Mouse (Mus musculus): ENCODE data around the gene Pisd. TPM values are rescaled to one million over a fixed set of nuclear protein-coding genes. Genes with fewer than 3 reads are reported as not detected.
"Not testable (repeated sequence)": the region's sequence is repeated elsewhere in the genome, so short reads cannot be mapped to it uniquely, and the experiment has no call there.

Gene Pisd
- polyA plus RNA-seq, 1 experiment from 2014 or later = 54.1 TPM

DNA sequence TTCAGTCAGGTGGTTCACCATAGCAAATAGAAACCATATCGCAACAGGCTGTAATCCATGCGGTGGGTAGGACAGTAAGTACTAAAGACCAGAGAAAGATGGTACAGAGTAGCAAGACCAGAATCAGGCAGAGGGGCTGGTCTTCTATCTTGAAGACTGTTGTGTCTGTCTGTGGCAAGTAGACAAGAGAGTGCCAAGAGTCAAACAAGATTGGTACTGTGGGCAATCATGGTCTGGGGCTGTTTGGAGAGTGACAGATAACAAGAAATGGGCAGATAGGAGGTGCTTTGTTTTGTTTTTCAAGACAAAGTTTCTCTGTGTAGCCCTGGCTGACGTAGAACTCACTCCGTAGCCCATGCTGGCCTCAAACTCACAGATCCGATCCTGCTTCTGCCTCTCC is 3.9 kb downstream of the Pisd start:
- 96% methylated on average over 5 of the region's 5 CpGs for WGBS
- Histone ChIP-seq H3K4me2 (ENCODE audit: low read depth, low read length) (no peak overlapping the region), H3K4me3 (ENCODE audit: low read length) (no peak overlapping the region), H3K27ac (ENCODE audit: low read length) (no peak overlapping the region), H3K4me1 (ENCODE audit: control insufficient read depth, insufficient read depth, low read length) (peaks cover 8% of the 10 kb centered on the region), H3K9me3 (replicated peaks; ENCODE audit: control insufficient read depth, low read length) (no peaks in the 10 kb centered on the region), H3K36me3 (ENCODE audit: control insufficient read depth, insufficient read depth) (no peaks in the 10 kb centered on the region), H3K9ac (ENCODE audit: low read length) (no peak overlapping the region), H3K27me3 (ENCODE audit: control insufficient read depth, insufficient read depth, low read length) (no peaks in the 10 kb centered on the region)
- ATAC-seq (replicated peaks; ENCODE audit: extremely low read depth, insufficient read depth, low FRiP score) = no peak

DNA sequence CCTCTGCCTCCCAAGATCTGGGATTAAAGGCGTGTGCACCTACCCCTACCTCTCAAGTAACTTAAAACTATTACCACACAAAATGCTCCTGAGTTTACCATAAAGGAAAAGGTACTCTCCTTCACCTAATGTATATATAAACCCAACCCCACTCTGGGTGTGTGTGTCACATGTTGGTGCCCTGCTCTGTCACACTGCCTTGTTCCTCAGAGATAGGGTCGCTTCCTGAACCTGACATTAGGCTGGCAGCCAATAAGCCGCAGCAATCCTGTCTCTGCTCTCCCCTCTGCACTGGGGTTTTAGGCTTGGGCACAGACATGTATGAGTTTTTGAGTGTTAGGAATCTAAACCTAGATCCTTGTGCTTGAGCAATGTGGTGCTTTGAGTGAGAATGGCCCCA is 7.3 kb downstream of the Pisd start:
- H3K4me2 ChIP-seq (ENCODE audit: low read depth, low read length) = no peak overlapping the region
- 76% methylated on average over 3 of the region's 3 CpGs for WGBS
- peaks cover 8% of the 10 kb centered on the region for H3K36me3 ChIP-seq (ENCODE audit: control insufficient read depth, insufficient read depth)
- no peaks in the 10 kb centered on the region for H3K27me3 ChIP-seq (ENCODE audit: control insufficient read depth, insufficient read depth, low read length)
- no peak for ATAC-seq (replicated peaks; ENCODE audit: extremely low read depth, insufficient read depth, low FRiP score)
- H3K27ac ChIP-seq (ENCODE audit: low read length) = no peak overlapping the region
- no peak overlapping the region for H3K9ac ChIP-seq (ENCODE audit: low read length)
- no peaks in the 10 kb centered on the region for H3K9me3 ChIP-seq (replicated peaks; ENCODE audit: control insufficient read depth, low read length)
- H3K4me1 ChIP-seq (ENCODE audit: control insufficient read depth, insufficient read depth, low read length) = no peaks in the 10 kb centered on the region
- no peak overlapping the region for H3K4me3 ChIP-seq (ENCODE audit: low read length)

DNA sequence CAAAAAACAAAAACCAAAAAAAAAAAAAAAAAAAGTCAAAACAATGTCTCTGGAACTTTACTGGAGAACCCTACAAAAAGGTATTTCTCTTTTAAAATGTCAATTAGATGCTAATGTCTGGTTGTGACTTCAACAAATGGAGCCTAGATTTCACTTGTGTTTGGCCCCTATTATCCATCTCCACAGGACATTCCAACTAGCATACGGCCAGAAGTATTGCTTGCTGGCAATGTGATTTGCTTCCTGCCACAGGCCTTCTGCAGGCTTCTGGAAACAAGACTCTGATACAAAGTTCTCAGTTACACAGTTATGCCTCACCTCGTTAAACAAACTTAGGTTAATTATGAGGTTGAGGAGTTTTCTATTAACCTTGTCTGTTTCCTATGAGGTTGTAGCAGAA is 13.1 kb downstream of the Pisd start:
- Histone ChIP-seq H3K9ac (ENCODE audit: low read length) (no peak overlapping the region), H3K9me3 (replicated peaks; ENCODE audit: control insufficient read depth, low read length) (no peaks in the 10 kb centered on the region), H3K4me3 (ENCODE audit: low read length) (no peak overlapping the region), H3K4me1 (ENCODE audit: control insufficient read depth, insufficient read depth, low read length) (no peaks in the 10 kb centered on the region), H3K36me3 (ENCODE audit: control insufficient read depth, insufficient read depth) (peaks cover 16% of the 10 kb centered on the region), H3K4me2 (ENCODE audit: low read depth, low read length) (no peak overlapping the region), H3K27ac (ENCODE audit: low read length) (no peak overlapping the region), H3K27me3 (ENCODE audit: control insufficient read depth, insufficient read depth, low read length) (no peaks in the 10 kb centered on the region)
- 92% methylated on average over 2 of the region's 2 CpGs for WGBS
- no peak for ATAC-seq (replicated peaks; ENCODE audit: extremely low read depth, insufficient read depth, low FRiP score)

DNA sequence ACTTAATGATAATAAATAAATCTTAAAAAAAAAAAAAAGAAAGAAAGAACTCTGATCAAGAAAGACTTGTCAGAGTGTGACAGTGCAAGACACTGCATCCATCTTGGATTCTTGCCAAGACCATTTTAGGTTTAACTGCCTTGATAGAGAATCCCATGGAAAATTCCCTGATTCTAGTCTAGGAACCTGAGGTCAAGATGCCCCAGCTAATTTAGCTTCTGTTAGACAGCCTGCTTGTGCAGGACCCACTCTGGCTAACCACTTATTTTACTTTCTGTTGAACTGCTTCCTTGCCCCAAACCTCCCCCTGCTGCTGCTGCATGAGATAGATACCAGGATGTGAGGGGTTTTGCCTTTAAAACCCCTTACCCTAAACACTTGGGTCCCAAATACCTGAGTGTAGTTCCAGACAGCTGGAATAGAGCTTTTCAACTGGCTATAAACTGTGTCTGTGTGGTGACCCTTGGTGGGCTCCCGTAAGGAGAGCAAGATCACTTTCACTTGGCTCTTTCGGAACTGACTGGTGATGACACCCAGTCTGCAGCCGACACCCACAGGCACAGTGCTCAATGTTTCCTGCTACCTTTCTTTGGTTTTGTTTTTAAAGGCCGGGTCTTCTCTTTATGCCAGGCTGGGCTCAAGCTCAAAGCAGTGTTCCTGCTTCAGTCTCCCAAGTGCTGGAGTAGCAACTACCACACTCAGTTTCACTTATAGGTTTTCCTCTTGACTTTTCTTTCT is 17.6 kb downstream of the Pisd start:
- Histone ChIP-seq H3K36me3 (ENCODE audit: control insufficient read depth, insufficient read depth) (peaks cover 9% of the 10 kb centered on the region; the same call in 1 of the 2 replicates), H3K4me1 (ENCODE audit: control insufficient read depth, insufficient read depth, low read length) (no peaks in the 10 kb centered on the region), H3K27me3 (ENCODE audit: control insufficient read depth, insufficient read depth, low read length) (no peaks in the 10 kb centered on the region), H3K9ac (ENCODE audit: low read length) (no peak overlapping the region), H3K4me3 (ENCODE audit: low read length) (no peak overlapping the region), H3K4me2 (ENCODE audit: low read depth, low read length) (no peak overlapping the region), H3K9me3 (replicated peaks; ENCODE audit: control insufficient read depth, low read length) (no peaks in the 10 kb centered on the region), H3K27ac (ENCODE audit: low read length) (no peak overlapping the region)
- ATAC-seq (replicated peaks; ENCODE audit: extremely low read depth, insufficient read depth, low FRiP score) = no peak
- WGBS = 96% methylated on average over 4 of the region's 4 CpGs

DNA sequence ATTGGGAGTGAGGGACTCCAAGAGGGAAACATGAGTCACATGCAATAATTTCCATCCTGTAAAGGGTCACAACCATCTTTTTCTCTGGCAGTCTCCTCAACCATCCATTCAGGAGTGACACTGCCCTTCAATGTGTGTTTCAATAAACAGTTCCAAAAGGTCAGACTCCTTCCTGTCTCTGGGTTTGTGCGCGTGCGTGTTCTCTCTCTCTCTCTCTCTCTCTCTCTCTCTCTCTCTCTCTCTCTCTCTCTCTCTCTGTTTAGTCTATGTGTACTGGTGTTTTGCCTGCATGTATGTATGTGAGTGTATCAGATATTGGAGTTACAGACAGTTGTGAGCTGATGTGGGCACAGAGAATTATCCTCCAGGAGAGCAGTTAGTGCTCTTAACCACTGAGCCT is 18.4 kb downstream of the Pisd start:
- no peak for ATAC-seq (replicated peaks; ENCODE audit: extremely low read depth, insufficient read depth, low FRiP score)
- 73% methylated on average over 3 of the region's 3 CpGs for WGBS

DNA sequence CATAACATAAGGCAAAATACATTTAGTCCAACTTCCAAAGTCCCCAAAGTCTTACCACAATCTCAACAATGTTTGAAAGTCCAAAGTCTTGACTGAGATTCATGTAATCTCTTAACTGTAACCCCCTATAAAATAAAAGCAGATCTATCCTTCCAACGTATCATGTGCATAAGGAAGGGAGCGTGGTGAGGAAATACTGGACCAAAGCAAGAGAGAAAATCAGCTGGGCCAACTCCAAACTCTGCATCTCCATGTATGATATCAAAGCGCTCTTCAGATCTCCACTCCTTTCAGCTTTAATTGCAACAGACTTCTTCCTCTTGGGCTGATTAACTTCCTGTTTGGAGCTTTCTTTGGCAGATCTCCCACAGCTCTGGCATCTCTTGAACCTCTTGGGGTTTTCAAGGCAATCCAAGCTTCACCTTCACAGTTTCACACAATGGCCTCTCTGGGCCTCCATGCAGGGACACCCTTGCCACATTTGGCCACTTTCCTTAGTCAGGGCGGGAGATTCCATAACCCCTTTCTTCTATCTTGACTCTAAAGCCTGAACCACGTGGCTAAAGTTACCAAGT is 23.8 kb downstream of the Pisd start:
- H3K4me1 ChIP-seq (ENCODE audit: control insufficient read depth, insufficient read depth, low read length) = peaks cover 11% of the 10 kb centered on the region
- 70% methylated on average over 5 of the region's 5 CpGs for WGBS
- no peak overlapping the region for H3K4me2 ChIP-seq (ENCODE audit: low read depth, low read length)
- 0 out of 2 replicates have a peak, but pooled peaks cover 5% of the 10 kb centered on the region for H3K36me3 ChIP-seq (ENCODE audit: control insufficient read depth, insufficient read depth)
- H3K27me3 ChIP-seq (ENCODE audit: control insufficient read depth, insufficient read depth, low read length) = no peaks in the 10 kb centered on the region
- no peaks in the 10 kb centered on the region for H3K9me3 ChIP-seq (replicated peaks; ENCODE audit: control insufficient read depth, low read length)
- ATAC-seq (replicated peaks; ENCODE audit: extremely low read depth, insufficient read depth, low FRiP score) = peak; percentile 64
- H3K9ac ChIP-seq (ENCODE audit: low read length) = no peak overlapping the region
- no peak overlapping the region for H3K4me3 ChIP-seq (ENCODE audit: low read length)
- no peak overlapping the region for H3K27ac ChIP-seq (ENCODE audit: low read length)

More for the DNA sequence above, 18.4 kb downstream of the Pisd start:
- H3K9me3 ChIP-seq (replicated peaks; ENCODE audit: control insufficient read depth, low read length) = no peaks in the 10 kb centered on the region
- no peak overlapping the region for H3K4me2 ChIP-seq (ENCODE audit: low read depth, low read length)
- no peak overlapping the region for H3K4me3 ChIP-seq (ENCODE audit: low read length)
- no peaks in the 10 kb centered on the region for H3K27me3 ChIP-seq (ENCODE audit: control insufficient read depth, insufficient read depth, low read length)
- H3K27ac ChIP-seq (ENCODE audit: low read length) = no peak overlapping the region
- no peak overlapping the region for H3K9ac ChIP-seq (ENCODE audit: low read length)
- H3K4me1 ChIP-seq (ENCODE audit: control insufficient read depth, insufficient read depth, low read length) = peaks cover 2% of the 10 kb centered on the region
- H3K36me3 ChIP-seq (ENCODE audit: control insufficient read depth, insufficient read depth) = 0 out of 2 replicates have a peak, but pooled peaks cover 5% of the 10 kb centered on the region

DNA sequence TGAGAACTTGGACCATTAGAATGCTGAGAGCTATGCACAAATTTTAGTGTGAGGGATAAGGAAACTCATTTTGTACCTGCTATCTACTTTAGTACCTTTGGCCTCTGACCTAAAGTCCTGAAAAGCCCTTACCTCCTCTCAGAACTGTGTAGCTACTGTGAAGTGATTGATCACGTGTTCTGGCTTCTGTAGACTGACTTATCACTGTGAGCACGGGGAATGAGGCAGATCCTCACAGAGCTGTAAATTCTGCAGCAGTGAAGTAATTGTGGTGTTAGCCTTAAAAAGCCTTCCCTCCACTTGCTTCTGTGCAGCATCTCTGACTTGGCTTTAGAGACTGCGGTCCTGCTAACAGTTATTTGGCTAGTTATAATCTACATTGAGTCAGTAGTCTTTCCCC is 24.7 kb downstream of the Pisd start:
- Histone ChIP-seq H3K27me3 (ENCODE audit: control insufficient read depth, insufficient read depth, low read length) (no peaks in the 10 kb centered on the region), H3K9ac (ENCODE audit: low read length) (no peak overlapping the region), H3K4me3 (ENCODE audit: low read length) (no peak overlapping the region), H3K36me3 (ENCODE audit: control insufficient read depth, insufficient read depth) (0 out of 2 replicates have a peak, but pooled peaks cover 5% of the 10 kb centered on the region), H3K4me2 (ENCODE audit: low read depth, low read length) (no peak overlapping the region), H3K4me1 (ENCODE audit: control insufficient read depth, insufficient read depth, low read length) (peaks cover 11% of the 10 kb centered on the region), H3K27ac (ENCODE audit: low read length) (no peak overlapping the region), H3K9me3 (replicated peaks; ENCODE audit: control insufficient read depth, low read length) (no peaks in the 10 kb centered on the region; the same call in 1 of the 2 replicates)
- 53% methylated on average over 3 of the region's 3 CpGs for WGBS
- 0 out of 2 replicates have a peak, but pooled peaks have one; percentile 49 for ATAC-seq (replicated peaks; ENCODE audit: extremely low read depth, insufficient read depth, low FRiP score)

DNA sequence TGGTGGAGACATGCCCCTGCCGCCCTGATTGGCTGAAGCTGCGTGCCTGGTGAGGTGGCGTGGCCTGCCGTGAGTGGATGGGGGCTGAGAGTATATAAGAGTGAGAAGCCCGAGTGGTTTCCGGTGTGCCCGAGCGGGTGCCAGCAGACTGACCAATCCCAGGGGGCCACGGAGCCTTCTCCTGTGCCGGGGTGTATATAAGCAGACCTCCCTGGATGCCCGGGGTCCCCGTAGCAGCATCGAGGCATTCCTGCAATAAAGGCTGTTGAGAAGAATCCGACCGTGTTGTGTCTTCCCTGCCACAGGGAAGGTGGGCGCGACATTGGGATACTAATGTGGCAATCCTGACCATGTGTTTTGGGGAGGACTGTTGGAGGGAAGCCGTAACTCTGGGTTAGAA is 25.1 kb downstream of the Pisd start:
- H3K4me3 ChIP-seq (ENCODE audit: low read length); H3K27ac ChIP-seq (ENCODE audit: low read length); H3K36me3 ChIP-seq (ENCODE audit: control insufficient read depth, insufficient read depth); ATAC-seq (replicated peaks; ENCODE audit: extremely low read depth, insufficient read depth, low FRiP score); H3K9ac ChIP-seq (ENCODE audit: low read length); H3K9me3 ChIP-seq (replicated peaks; ENCODE audit: control insufficient read depth, low read length); H3K4me2 ChIP-seq (ENCODE audit: low read depth, low read length); H3K27me3 ChIP-seq (ENCODE audit: control insufficient read depth, insufficient read depth, low read length): not testable (repeated sequence)
- WGBS = 92% methylated on average over 16 of the region's 18 CpGs
- H3K4me1 ChIP-seq (ENCODE audit: control insufficient read depth, insufficient read depth, low read length) = peaks cover 11% of the 10 kb centered on the region

DNA sequence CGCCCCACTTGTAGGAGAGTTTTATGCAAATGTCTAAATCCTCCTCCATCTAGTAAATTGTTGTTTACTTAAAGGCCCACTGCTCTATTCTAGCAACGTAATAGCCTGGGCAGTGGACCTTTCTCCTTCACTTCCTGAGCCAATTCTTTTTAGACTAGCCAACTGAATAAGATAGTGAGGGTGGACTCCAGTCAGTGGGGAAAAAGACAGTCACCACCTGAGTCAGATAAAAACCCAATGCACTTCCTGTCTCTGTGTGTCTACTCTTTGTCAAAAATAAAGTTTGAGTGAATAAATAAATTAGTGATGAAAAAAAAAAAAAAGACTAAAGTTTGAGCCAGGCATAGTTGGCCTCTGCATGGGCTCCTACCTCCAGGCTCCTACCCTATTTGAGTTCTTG is 25.8 kb downstream of the Pisd start:
- Histone ChIP-seq H3K9ac (ENCODE audit: low read length) (no peak overlapping the region), H3K9me3 (replicated peaks; ENCODE audit: control insufficient read depth, low read length) (no peaks in the 10 kb centered on the region; the same call in 1 of the 2 replicates), H3K36me3 (ENCODE audit: control insufficient read depth, insufficient read depth) (0 out of 2 replicates have a peak, but pooled peaks cover 5% of the 10 kb centered on the region), H3K4me1 (ENCODE audit: control insufficient read depth, insufficient read depth, low read length) (peaks cover 11% of the 10 kb centered on the region), H3K4me3 (ENCODE audit: low read length) (no peak overlapping the region), H3K4me2 (ENCODE audit: low read depth, low read length) (no peak overlapping the region), H3K27ac (ENCODE audit: low read length) (no peak overlapping the region), H3K27me3 (ENCODE audit: control insufficient read depth, insufficient read depth, low read length) (no peaks in the 10 kb centered on the region)
- WGBS = 74% methylated on average over 2 of the region's 2 CpGs
- ATAC-seq (replicated peaks; ENCODE audit: extremely low read depth, insufficient read depth, low FRiP score) = no peak

Data from heart, embryonic 16.5 days (tissue).